Mouse (Mus musculus): Measurements from ENCODE around the gene B230217C12Rik.
"Not testable (repeated sequence)": the region's sequence is repeated elsewhere in the genome, so short reads cannot be mapped to it uniquely, and the experiment has no call there.

Gene B230217C12Rik

GRCm38 (mm10) chr11:97824168-97824567, 16.4 kb upstream of the B230217C12Rik start:
- no peak for DNase-seq (ENCODE audit: extremely low read depth, insufficient read length, low spot score)

- no peak for DNase-seq (ENCODE audit: extremely low read depth, insufficient read length, low spot score)
Measured at GRCm38 (mm10) chr11:97824895-97825294, 15.7 kb upstream of the B230217C12Rik start.

- DNase-seq (ENCODE audit: extremely low read depth, insufficient read length, low spot score): no peak
Measured at GRCm38 (mm10) chr11:97825295-97825694, 15.3 kb upstream of the B230217C12Rik start.

GRCm38 (mm10) chr11:97825971-97826370, 14.6 kb upstream of the B230217C12Rik start:
- no peak for DNase-seq (ENCODE audit: extremely low read depth, insufficient read length, low spot score)

GRCm38 (mm10) chr11:97826414-97826813, 14.2 kb upstream of the B230217C12Rik start:
- DNase-seq (ENCODE audit: extremely low read depth, insufficient read length, low spot score): no peak

- DNase-seq (ENCODE audit: extremely low read depth, insufficient read length, low spot score): no peak
Measured at GRCm38 (mm10) chr11:97827654-97828053, 12.9 kb upstream of the B230217C12Rik start.

GRCm38 (mm10) chr11:97829365-97829764, 11.2 kb upstream of the B230217C12Rik start:
- DNase-seq (ENCODE audit: extremely low read depth, insufficient read length, low spot score): no peak

- DNase-seq (ENCODE audit: extremely low read depth, insufficient read length, low spot score): peak; percentile 58
Measured at GRCm38 (mm10) chr11:97829913-97830476, 10.6 kb upstream of the B230217C12Rik start.

GRCm38 (mm10) chr11:97830501-97830900, 10.1 kb upstream of the B230217C12Rik start:
- no peak for DNase-seq (ENCODE audit: extremely low read depth, insufficient read length, low spot score)

GRCm38 (mm10) chr11:97832001-97832400, 8.6 kb upstream of the B230217C12Rik start:
- DNase-seq (ENCODE audit: extremely low read depth, insufficient read length, low spot score): no peak

- DNase-seq (ENCODE audit: extremely low read depth, insufficient read length, low spot score): no peak
Measured at GRCm38 (mm10) chr11:97833352-97833751, 7.2 kb upstream of the B230217C12Rik start.

GRCm38 (mm10) chr11:97836541-97836940, 4.0 kb upstream of the B230217C12Rik start:
- no peak for DNase-seq (ENCODE audit: extremely low read depth, insufficient read length, low spot score)

GRCm38 (mm10) chr11:97837051-97837450, 3.5 kb upstream of the B230217C12Rik start:
- not testable (repeated sequence) for DNase-seq (ENCODE audit: extremely low read depth, insufficient read length, low spot score)

GRCm38 (mm10) chr11:97837641-97838149, 2.9 kb upstream of the B230217C12Rik start:
- no peak for DNase-seq (ENCODE audit: extremely low read depth, insufficient read length, low spot score)

GRCm38 (mm10) chr11:97838779-97839440, 1.7 kb upstream of the B230217C12Rik start:
- no peak for DNase-seq (ENCODE audit: extremely low read depth, insufficient read length, low spot score)

GRCm38 (mm10) chr11:97839441-97840134, 992 bp upstream of the B230217C12Rik start:
- no peak for DNase-seq (ENCODE audit: extremely low read depth, insufficient read length, low spot score)

- no peak for DNase-seq (ENCODE audit: extremely low read depth, insufficient read length, low spot score)
Measured at GRCm38 (mm10) chr11:97840135-97840490, 467 bp upstream of the B230217C12Rik start.

GRCm38 (mm10) chr11:97840991-97841661, 546 bp downstream of the B230217C12Rik start:
- no peak for DNase-seq (ENCODE audit: extremely low read depth, insufficient read length, low spot score)

- no peak for DNase-seq (ENCODE audit: extremely low read depth, insufficient read length, low spot score)
Measured at GRCm38 (mm10) chr11:97842001-97842400, 1.4 kb downstream of the B230217C12Rik start.

GRCm38 (mm10) chr11:97850367-97850766, 9.8 kb downstream of the B230217C12Rik start:
- no peak for DNase-seq (ENCODE audit: extremely low read depth, insufficient read length, low spot score)

- no peak for DNase-seq (ENCODE audit: extremely low read depth, insufficient read length, low spot score)
Measured at GRCm38 (mm10) chr11:97851601-97852000, 11.0 kb downstream of the B230217C12Rik start.

Measured in 3134 (cell line).